Mouse (Mus musculus) lung, embryonic 16.5 days (tissue): Measurements from ENCODE around the gene Traf7. TPM values are rescaled to one million over a fixed set of nuclear protein-coding genes. Genes with fewer than 3 reads are reported as not detected.

Experiments used
- ATAC-seq: fragments of 200-750 bp; cut with Nextera tagmentation; 2 replicates; pipeline ENCODE4 v1.8.0; 2017; ENCODE audit warnings: low read depth, mild to moderate bottlenecking, moderate library complexity
- H3K27ac ChIP-seq: fragments of 300-500 bp; sonication (generic); 2 replicates; pipeline ENCODE4 v1.5.1; 2014; ENCODE audit warnings: mild to moderate bottlenecking, control low read depth, low read length
- H3K27me3 ChIP-seq: fragments of 300-500 bp; sonication (generic); 2 replicates; pipeline ENCODE4 v1.6.1; 2014; ENCODE audit warnings: low read depth, low read length, mixed read lengths; ENCODE audit not compliant: control insufficient read depth, insufficient read depth
- H3K36me3 ChIP-seq: fragments of 300-500 bp; sonication (generic); 2 replicates; pipeline ENCODE4 v1.6.1; 2014; ENCODE audit warnings: low read length; ENCODE audit not compliant: control insufficient read depth, insufficient read depth
- H3K4me1 ChIP-seq: fragments of 300-500 bp; sonication (generic); replicated peaks from 2 replicates; pipeline ENCODE4 v1.6.1; 2014; ENCODE audit warnings: low read length, mixed read lengths; ENCODE audit not compliant: control insufficient read depth, insufficient read depth
- H3K4me2 ChIP-seq: fragments of 300-500 bp; sonication (generic); 2 replicates; pipeline ENCODE4 v1.6.1; 2014; ENCODE audit warnings: low read depth, low read length, control low read depth
- H3K4me3 ChIP-seq: fragments of 300-500 bp; sonication (generic); 2 replicates; pipeline ENCODE4 v1.5.1; 2014; ENCODE audit warnings: mild to moderate bottlenecking, low read length, control low read depth
- H3K9ac ChIP-seq: fragments of 300-500 bp; sonication (generic); 2 replicates; pipeline ENCODE4 v1.6.1; 2014; ENCODE audit warnings: low read length, control low read depth
- H3K9me3 ChIP-seq: fragments of 300-500 bp; sonication (generic); 2 replicates; pipeline ENCODE4 v1.6.1; 2016; ENCODE audit warnings: low read length; ENCODE audit not compliant: control insufficient read depth
- WGBS: fragments of 180-500 bp; shearing (Covaris S2); extraction: QIAGEN DNeasy Blood & Tissue Kit; methylation state at CpG from one replicate; pipeline ENCODE4 v1.1.7; 2014; 5-methylcytosine and 5-hydroxymethylcytosine counted together
- polyA plus RNA-seq: library from polyadenylated mRNA; unstranded; fragments of >200 nt; fragmentation: Nextera tagmentation; extraction: Ambion mirVana; gene quantifications from 2 replicates; pipeline ENCODE4 v1.2.1, GENCODE M21; 2015

The Traf7 gene
- polyA plus RNA-seq, result 90.9 and 93.5 TPM in 2 replicates

DNA sequence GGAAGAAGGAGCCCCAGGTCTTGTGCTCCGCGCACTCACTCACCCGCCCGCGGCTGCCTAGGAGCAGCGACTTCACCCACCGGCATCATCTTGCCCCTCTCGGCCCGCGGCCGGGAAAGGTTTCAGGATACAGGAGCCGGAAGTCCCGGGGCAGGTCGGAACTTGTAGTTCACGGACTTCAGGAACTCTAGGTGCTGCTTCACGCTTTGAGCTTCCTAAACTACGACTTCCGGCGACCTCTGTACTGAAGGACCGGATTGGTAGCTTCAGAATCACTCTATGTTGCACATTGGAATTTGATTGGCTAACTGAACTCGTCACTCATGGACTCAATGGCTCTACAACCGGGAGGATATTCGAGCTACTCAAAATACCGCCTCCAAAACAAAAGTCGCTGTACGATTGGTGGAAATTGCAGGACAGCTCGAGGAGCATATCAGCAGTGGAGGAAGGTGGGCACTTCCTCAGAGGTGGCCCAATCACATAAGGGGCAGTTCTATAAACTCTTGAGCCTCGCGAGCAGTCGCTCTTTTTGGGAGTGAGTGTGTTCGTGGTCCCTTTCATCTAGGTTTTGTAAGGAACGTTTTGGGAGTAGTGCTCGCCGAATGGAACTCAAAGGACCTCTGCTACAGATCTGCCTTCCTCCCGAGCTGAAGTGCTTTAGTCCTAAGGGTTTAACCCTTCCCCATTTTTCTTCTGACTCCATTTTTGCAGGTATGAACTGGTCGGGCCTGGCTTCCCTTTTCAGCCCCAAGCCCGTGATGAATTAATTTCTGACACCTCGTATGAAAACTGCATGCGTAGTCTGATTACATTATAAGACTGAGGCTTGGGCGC is at the start of gene Traf7:
TSS of gene Traf7 (minus strand) at position 216 of the 837 bp plus-strand sequence.
- H3K9ac ChIP-seq, result peak within 1 kb of the TSS; percentile 85
- peak within 1 kb of the TSS; percentile 87 for H3K27ac ChIP-seq
- H3K36me3 ChIP-seq, result peaks cover 10% of the 10 kb centered on the region
- H3K9me3 ChIP-seq, result no peaks in the 10 kb centered on the region
- H3K4me2 ChIP-seq, result peak within 1 kb of the TSS; percentile 90
- peak; percentile 98 for ATAC-seq
- H3K4me3 ChIP-seq, result peak within 1 kb of the TSS; percentile 79
- no peaks in the 10 kb centered on the region for H3K27me3 ChIP-seq
- H3K4me1 ChIP-seq, result peaks cover 37% of the 10 kb centered on the region
- under 1% methylated on average over 40 of the region's 40 CpGs for WGBS

DNA sequence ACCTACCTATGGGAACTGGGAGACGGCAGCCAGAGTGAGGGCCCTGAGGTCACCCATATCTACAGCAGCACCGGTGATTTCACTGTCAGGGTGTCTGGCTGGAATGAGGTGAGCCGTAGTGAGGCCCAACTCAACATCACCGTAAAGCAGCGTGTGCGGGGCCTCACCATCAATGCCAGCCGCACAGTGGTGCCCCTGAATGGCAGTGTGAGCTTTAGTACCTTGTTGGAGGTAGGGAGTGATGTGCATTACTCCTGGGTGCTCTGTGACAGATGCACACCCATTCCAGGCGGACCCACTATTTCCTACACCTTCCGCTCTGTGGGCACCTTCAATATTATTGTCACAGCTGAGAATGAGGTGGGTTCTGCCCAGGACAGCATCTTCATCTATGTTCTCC is 46.1 kb upstream of the Traf7 start:
- ATAC-seq, result no peak
- Histone ChIP-seq H3K27me3 (no peaks in the 10 kb centered on the region), H3K4me1 (no peaks in the 10 kb centered on the region), H3K4me3 (no peak overlapping the region), H3K4me2 (no peak overlapping the region), H3K36me3 (peaks cover 41% of the 10 kb centered on the region), H3K9me3 (no peaks in the 10 kb centered on the region), H3K27ac (no peak overlapping the region), H3K9ac (no peak overlapping the region)
- WGBS, result 92% methylated on average over 9 of the region's 9 CpGs

GRCm38 (mm10) chr17:24572651-24573245 is 45.0 kb upstream of the Traf7 start:
- Histone ChIP-seq H3K36me3 (peaks cover 34% of the 10 kb centered on the region), H3K4me1 (no peaks in the 10 kb centered on the region), H3K4me2 (no peak overlapping the region), H3K9me3 (no peaks in the 10 kb centered on the region), H3K27me3 (no peaks in the 10 kb centered on the region), H3K9ac (no peak overlapping the region), H3K4me3 (no peak overlapping the region), H3K27ac (no peak overlapping the region)
- 94% methylated on average over 12 of the region's 12 CpGs for WGBS
- ATAC-seq, result no peak

DNA sequence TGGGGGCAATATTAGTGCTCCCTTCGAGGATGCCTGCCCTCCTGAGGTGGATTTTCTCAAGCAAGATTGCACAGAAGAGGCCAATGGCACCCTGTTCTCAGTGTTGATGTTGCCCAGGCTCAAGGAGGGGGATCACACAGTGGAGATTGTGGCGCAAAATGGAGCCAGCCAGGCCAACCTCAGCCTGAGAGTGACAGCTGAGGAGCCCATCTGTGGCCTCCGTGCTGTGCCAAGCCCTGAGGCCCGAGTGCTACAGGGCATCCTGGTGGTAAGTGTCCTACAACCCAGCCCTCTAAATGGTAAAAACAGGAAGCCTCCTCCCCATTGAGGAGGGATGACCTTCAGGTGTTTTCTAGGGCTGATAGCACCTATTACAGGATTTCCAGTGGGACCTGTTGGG is 42.1 kb upstream of the Traf7 start:
- H3K36me3 ChIP-seq, result peaks cover 23% of the 10 kb centered on the region
- WGBS, result 93% methylated on average over 4 of the region's 4 CpGs
- H3K9me3 ChIP-seq, result no peaks in the 10 kb centered on the region
- no peak for ATAC-seq
- H3K4me2 ChIP-seq, result no peak overlapping the region
- no peak overlapping the region for H3K27ac ChIP-seq
- no peak overlapping the region for H3K9ac ChIP-seq
- H3K4me1 ChIP-seq, result no peaks in the 10 kb centered on the region; the same call in 1 of the 2 replicates
- H3K4me3 ChIP-seq, result no peak overlapping the region
- H3K27me3 ChIP-seq, result no peaks in the 10 kb centered on the region

DNA sequence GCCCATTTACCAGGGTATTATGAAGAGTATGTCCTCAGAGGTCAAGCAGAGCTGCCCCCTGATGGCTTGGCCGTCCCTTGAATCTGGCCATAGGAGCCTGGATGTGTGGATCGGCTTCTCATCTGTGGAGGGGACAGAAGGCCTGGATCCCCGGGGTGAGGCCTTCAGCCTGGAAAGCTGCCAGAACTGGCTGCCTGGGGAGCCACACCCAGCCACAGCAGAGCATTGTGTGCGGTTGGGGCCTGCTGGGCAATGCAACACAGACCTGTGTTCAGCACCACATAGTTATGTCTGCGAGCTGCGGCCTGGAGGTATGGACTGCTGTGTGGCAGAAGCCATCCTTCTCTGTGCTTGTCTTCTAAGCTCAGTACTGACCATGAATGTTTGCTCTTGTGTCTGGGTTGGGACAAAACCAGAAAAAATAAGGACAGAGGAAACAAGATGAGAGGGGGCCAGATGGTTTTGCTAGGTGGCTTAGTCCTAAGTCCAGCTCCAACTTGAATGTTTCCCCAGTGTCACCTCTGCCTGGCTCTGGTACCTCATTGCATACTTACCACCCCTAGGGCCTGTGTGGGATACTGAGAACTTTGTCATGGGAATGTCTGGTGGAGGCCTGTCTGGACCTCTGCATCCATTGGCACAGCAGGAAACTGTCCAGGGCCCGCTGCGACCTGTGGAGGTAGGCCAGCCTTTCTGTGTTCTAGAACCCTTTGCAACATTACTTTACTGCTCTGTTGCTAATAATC is 39.5 kb upstream of the Traf7 start:
- Histone ChIP-seq H3K27ac (no peak overlapping the region), H3K27me3 (no peaks in the 10 kb centered on the region), H3K4me3 (no peak overlapping the region), H3K9me3 (no peaks in the 10 kb centered on the region), H3K36me3 (peaks cover 6% of the 10 kb centered on the region; the same call in 1 of the 2 replicates), H3K9ac (peak overlapping the region; percentile 9; the same call in 1 of the 2 replicates), H3K4me1 (no peaks in the 10 kb centered on the region; the same call in 1 of the 2 replicates), H3K4me2 (no peak overlapping the region)
- ATAC-seq, result peak; percentile 72
- WGBS, result 58% methylated on average over 8 of the region's 8 CpGs

DNA sequence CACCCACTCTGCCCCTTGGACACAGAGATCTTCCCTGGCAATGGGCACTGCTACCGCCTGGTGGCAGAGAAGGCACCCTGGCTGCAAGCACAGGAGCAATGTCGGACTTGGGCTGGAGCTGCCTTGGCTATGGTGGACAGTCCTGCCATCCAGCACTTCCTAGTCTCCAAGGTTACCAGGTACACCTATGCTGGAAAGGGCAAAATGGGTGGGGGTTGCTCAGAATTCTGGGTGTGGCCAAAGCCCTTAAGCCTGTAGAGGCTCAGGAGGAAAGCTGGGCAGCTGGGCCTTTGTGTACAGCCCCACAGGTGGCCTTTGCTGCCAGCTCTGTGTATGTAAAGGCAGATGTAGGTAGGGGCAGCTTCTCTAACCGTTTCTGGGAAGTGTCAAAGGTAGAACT is 38.1 kb upstream of the Traf7 start:
- no peak overlapping the region for H3K9ac ChIP-seq
- H3K4me1 ChIP-seq, result no peaks in the 10 kb centered on the region; the same call in 1 of the 2 replicates
- peak; percentile 39; the same call in 1 of the 2 replicates for ATAC-seq
- 72% methylated on average over 3 of the region's 3 CpGs for WGBS
- no peak overlapping the region for H3K4me2 ChIP-seq
- H3K36me3 ChIP-seq, result peaks cover 6% of the 10 kb centered on the region; the same call in 1 of the 2 replicates
- no peaks in the 10 kb centered on the region for H3K9me3 ChIP-seq
- H3K4me3 ChIP-seq, result no peak overlapping the region
- H3K27me3 ChIP-seq, result no peaks in the 10 kb centered on the region
- no peak overlapping the region for H3K27ac ChIP-seq

DNA sequence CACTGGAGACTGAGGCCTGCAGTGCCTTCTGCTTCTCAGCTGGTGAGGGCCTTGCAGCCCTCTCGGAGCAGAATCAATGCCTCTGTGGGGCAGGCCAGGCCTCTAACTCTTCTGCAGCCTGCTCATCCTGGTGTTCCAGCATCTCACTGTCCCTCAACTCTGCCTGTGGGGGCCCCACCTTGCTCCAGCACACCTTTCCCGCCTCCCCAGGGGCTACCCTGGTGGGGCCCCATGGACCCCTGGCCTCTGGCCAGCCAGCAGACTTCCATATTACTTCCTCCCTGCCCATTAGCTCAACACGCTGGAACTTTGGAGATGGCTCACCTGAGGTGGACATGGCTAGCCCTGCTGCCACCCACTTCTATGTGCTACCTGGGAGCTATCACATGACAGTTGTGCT is 37.4 kb upstream of the Traf7 start:
- no peaks in the 10 kb centered on the region for H3K27me3 ChIP-seq
- ATAC-seq, result no peak
- H3K9ac ChIP-seq, result no peak overlapping the region
- H3K4me2 ChIP-seq, result no peak overlapping the region
- peaks cover 6% of the 10 kb centered on the region; the same call in 1 of the 2 replicates for H3K36me3 ChIP-seq
- H3K27ac ChIP-seq, result no peak overlapping the region
- WGBS, result 75% methylated on average over 3 of the region's 3 CpGs
- H3K9me3 ChIP-seq, result no peaks in the 10 kb centered on the region
- H3K4me3 ChIP-seq, result no peak overlapping the region
- no peaks in the 10 kb centered on the region; the same call in 1 of the 2 replicates for H3K4me1 ChIP-seq

GRCm38 (mm10) chr17:24564422-24564821 is 36.7 kb upstream of the Traf7 start:
- Histone ChIP-seq H3K9ac (no peak overlapping the region), H3K4me3 (no peak overlapping the region), H3K9me3 (no peaks in the 10 kb centered on the region), H3K4me1 (peaks cover 2% of the 10 kb centered on the region), H3K36me3 (peaks cover 2% of the 10 kb centered on the region; the same call in 1 of the 2 replicates), H3K27ac (no peak overlapping the region), H3K4me2 (no peak overlapping the region), H3K27me3 (no peaks in the 10 kb centered on the region)
- ATAC-seq, result no peak
- WGBS, result 89% methylated on average over 4 of the region's 4 CpGs

GRCm38 (mm10) chr17:24563638-24564037 is 35.9 kb upstream of the Traf7 start:
- H3K27me3 ChIP-seq, result no peaks in the 10 kb centered on the region
- 72% methylated on average over 5 of the region's 5 CpGs for WGBS

More at GRCm38 (mm10) chr17:24563638-24564037, 35.9 kb upstream of the Traf7 start:
- no peaks in the 10 kb centered on the region for H3K9me3 ChIP-seq
- 0 out of 2 replicates have a peak, but pooled peaks cover 2% of the 10 kb centered on the region for H3K36me3 ChIP-seq
- ATAC-seq, result no peak
- H3K4me1 ChIP-seq, result peaks cover 9% of the 10 kb centered on the region
- H3K27ac ChIP-seq, result no peak overlapping the region
- no peak overlapping the region for H3K4me2 ChIP-seq
- no peak overlapping the region for H3K9ac ChIP-seq
- no peak overlapping the region for H3K4me3 ChIP-seq
